Mouse (Mus musculus) small intestine, adult 2 months (tissue): ENCODE measurements around the gene Vwa7.

Source experiments
- CTCF ChIP-seq: fragments of 200-500 bp; IDR thresholded peaks from 2 replicates; pipeline ENCODE4 v1.5.1; 2012; ENCODE audit warnings: low read depth, mild to moderate bottlenecking, control low read depth, inconsistent platforms, low read length, moderate library complexity, mixed read lengths; ENCODE audit not compliant: insufficient replicate concordance, insufficient read length; ENCODE audit errors: extremely low read depth
- POLR2A ChIP-seq: fragments of 200-500 bp; IDR thresholded peaks from 2 replicates; pipeline ENCODE4 v1.6.1; 2012; ENCODE audit warnings: low read depth, mild to moderate bottlenecking, control low read depth, inconsistent platforms, low read length, moderate library complexity

DNA sequence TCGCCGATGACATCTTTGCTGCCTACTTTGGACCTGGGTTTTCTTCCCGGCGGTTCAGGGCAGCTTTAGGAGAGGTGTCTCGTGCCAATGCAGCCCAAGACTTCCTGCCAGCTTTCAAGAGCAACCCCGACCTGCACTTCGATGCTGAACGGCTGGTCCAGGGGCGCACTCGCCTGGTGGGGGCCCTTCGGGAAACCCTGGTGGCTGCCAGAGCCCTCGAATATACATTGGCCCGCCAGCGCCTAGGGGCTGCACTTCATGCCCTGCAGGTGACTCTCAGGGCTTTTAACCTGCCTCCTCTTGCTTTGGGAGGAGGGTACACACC, 1.3 kb downstream of the Vwa7 start:
- TF ChIP-seq CTCF: no peak
- no peak for TF ChIP-seq POLR2A
